Mouse (Mus musculus) spleen, embryonic (tissue): Measurements from ENCODE around the gene 1700011L22Rik.

Experiments used
- CTCF ChIA-PET: fragments of 350-600 bp; sonication (Branson Sonifier 250); formaldehyde crosslinking; loops from one replicate; lab custom pipeline; 2022; lab: Charles Lee

Gene 1700011L22Rik

GRCm38 (mm10) chr8:79239996-79240395, 8.4 kb downstream of the 1700011L22Rik start:
- CTCF ChIA-PET, result no interaction called here

GRCm38 (mm10) chr8:79239320-79239719, 9.1 kb downstream of the 1700011L22Rik start:
- CTCF ChIA-PET, result no interaction called here

- CTCF ChIA-PET, result interaction anchor here (0.6 kb wide), 1 partner anchor 1990 kb away, joined by 3 read pairs; no protein-coding TSS in a partner anchor
Observed at GRCm38 (mm10) chr8:79229266-79229888, 19.0 kb downstream of the 1700011L22Rik start.

GRCm38 (mm10) chr8:79227916-79228315, 20.5 kb downstream of the 1700011L22Rik start:
- CTCF ChIA-PET, result no interaction called here

GRCm38 (mm10) chr8:79227194-79227593, 21.2 kb downstream of the 1700011L22Rik start:
- CTCF ChIA-PET, result no interaction called here

- CTCF ChIA-PET, result no interaction called here
Observed at GRCm38 (mm10) chr8:79226046-79226445, 22.3 kb downstream of the 1700011L22Rik start.

GRCm38 (mm10) chr8:79225586-79225985, 22.8 kb downstream of the 1700011L22Rik start:
- CTCF ChIA-PET, result no interaction called here

- CTCF ChIA-PET, result no interaction called here
Observed at GRCm38 (mm10) chr8:79224363-79224762, 24.0 kb downstream of the 1700011L22Rik start.

- CTCF ChIA-PET, result no interaction called here
Observed at GRCm38 (mm10) chr8:79222752-79223141, 25.6 kb downstream of the 1700011L22Rik start.

GRCm38 (mm10) chr8:79222106-79222751, 26.1 kb downstream of the 1700011L22Rik start:
- CTCF ChIA-PET, result no interaction called here

- CTCF ChIA-PET, result no interaction called here
Observed at GRCm38 (mm10) chr8:79211630-79212029, 36.7 kb downstream of the 1700011L22Rik start.

GRCm38 (mm10) chr8:79209641-79210358, 38.6 kb downstream of the 1700011L22Rik start:
- CTCF ChIA-PET, result no interaction called here

- CTCF ChIA-PET, result no interaction called here
Observed at GRCm38 (mm10) chr8:79208691-79209640, 39.4 kb downstream of the 1700011L22Rik start.

GRCm38 (mm10) chr8:79208181-79208580, 40.2 kb downstream of the 1700011L22Rik start:
- CTCF ChIA-PET, result no interaction called here

GRCm38 (mm10) chr8:79206895-79207294, 41.5 kb downstream of the 1700011L22Rik start:
- CTCF ChIA-PET, result no interaction called here

GRCm38 (mm10) chr8:79201446-79202147, 46.8 kb downstream of the 1700011L22Rik start:
- CTCF ChIA-PET, result no interaction called here

GRCm38 (mm10) chr8:79198675-79199074, 49.7 kb downstream of the 1700011L22Rik start:
- CTCF ChIA-PET, result no interaction called here

- CTCF ChIA-PET, result no interaction called here
Observed at GRCm38 (mm10) chr8:79196481-79196880, 51.9 kb downstream of the 1700011L22Rik start.

GRCm38 (mm10) chr8:79190071-79190470, 58.3 kb downstream of the 1700011L22Rik start:
- CTCF ChIA-PET, result no interaction called here

GRCm38 (mm10) chr8:79185488-79185887, 62.9 kb downstream of the 1700011L22Rik start:
- CTCF ChIA-PET, result no interaction called here

- CTCF ChIA-PET, result no interaction called here
Observed at GRCm38 (mm10) chr8:79179678-79180077, 68.7 kb downstream of the 1700011L22Rik start.
